Mouse (Mus musculus): ENCODE results near the gene Lmna.

DNA sequence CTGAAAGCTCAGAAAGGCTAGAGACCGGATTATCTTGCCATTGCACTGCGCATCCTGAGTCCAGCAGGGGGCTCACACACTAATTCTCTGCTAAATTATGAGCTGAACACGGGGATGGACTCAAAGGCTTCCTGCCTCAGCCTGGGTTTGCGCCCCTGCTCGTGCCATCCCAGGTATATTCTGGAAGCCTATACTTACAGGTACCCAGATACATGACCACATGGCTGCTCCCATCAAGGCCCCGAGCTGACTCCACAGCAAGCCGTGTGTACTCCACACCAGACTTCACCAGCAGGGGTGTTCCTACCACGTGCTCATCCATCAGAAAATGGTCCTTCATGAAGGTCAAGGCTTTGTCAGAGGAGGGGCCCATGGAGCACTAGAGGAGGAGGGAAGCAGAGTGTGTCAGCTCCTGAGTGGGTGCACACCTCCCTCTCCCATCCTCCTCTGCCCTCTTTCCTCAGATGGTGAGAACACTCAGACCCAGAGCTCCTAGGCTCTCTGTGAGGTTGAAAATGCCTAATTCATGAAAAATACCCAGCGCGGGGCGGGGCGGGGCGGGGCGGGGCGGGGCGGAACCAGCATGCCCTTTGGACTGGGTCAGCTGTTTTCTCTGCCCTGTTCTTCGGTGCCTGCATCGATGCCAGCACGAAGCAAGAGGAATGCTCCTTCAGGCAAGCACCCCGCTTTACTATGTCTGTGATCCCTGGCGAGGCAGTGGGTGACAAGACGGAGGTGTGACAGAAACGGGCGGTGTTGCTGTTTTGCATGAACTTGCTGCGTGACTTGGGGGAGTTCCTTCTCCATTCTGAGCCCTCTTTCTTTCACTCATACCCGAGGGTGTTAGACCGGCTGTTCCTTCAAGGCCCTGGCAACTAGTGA, 69.0 kb downstream of the Lmna start:
- TF ChIP-seq CTCF (IDR thresholded peaks at IDR 0.05; ENCODE audit: low read depth, low read length), result peak; percentile 34
- 0 out of 2 replicates have a peak, but pooled peaks have one; percentile 14 for TF ChIP-seq POLR2A (IDR thresholded peaks at IDR 0.05; ENCODE audit: extremely low read depth, insufficient read depth, low read length)

Data from liver, adult 2 months (tissue).